24 mouse cellular contexts compared by ENCODE assay signal in the genomic region with DNA sequence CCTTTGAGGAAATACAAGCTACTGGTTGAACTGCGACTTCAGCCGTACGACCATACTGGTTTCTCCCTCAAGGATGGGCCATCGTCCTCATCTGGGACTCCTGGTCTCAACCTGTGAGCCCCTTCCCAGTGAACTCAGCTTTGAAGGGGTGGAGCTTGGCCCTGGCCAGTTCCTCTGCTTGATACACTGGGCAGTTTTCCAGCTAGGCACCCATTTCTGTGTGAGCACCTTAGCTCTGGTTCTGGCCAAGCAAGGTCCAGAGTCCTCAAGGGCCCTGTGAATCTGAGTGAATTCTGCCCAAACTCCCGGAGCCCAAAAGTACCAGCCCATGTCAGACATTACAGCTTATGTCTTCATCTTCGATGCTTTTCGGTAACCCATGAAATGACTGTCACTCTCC. TPM values are rescaled to one million over a fixed set of nuclear protein-coding genes. Genes with fewer than 3 reads are reported as not detected.
DNase-seq lines count a peak whose midpoint lies in the region; ATAC-seq lines count a peak whose summit lies in the region.
"Had no signal": no experiment of that assay in that cellular context is flagged by ENCODE, and none has a peak within 500 bp of the region (broad histone marks: within the 10 kb centered on the region; RNA-seq: fewer than 3 reads in every experiment).

No protein-coding gene starts in this region.

- H3K4me2 ChIP-seq in kidney, embryonic 15.5 days: no peak overlapping the region
- H3K4me2 ChIP-seq in kidney, embryonic 16.5 days (replicated peaks; ENCODE audit: low read depth, low read length): no peak overlapping the region
- H3K4me2 ChIP-seq: heart, embryonic 12.5 days; heart, embryonic 15.5 days; hindbrain, embryonic 14.5 days had no signal

- H3K27ac ChIP-seq in kidney, embryonic 15.5 days: no peak overlapping the region
- no peak overlapping the region for H3K27ac ChIP-seq in kidney, embryonic 16.5 days (ENCODE audit: low read length)
- H3K27ac ChIP-seq: heart, embryonic 15.5 days; hindbrain, embryonic 10.5 days; hindbrain, embryonic 14.5 days; hindbrain, postnatal 0 days had no signal

- no peak overlapping the region for H3K4me3 ChIP-seq in kidney, embryonic 15.5 days (replicated peaks)
- H3K4me3 ChIP-seq in kidney, embryonic 16.5 days (ENCODE audit: low read length): no peak overlapping the region
- H3K4me3 ChIP-seq: heart, embryonic 12.5 days; heart, embryonic 15.5 days; hindbrain, embryonic 10.5 days had no signal

- H3K4me1 ChIP-seq in kidney, embryonic 15.5 days: peaks cover 38% of the 10 kb centered on the region
- peaks cover 24% of the 10 kb centered on the region for H3K4me1 ChIP-seq in kidney, embryonic 16.5 days (ENCODE audit: insufficient read depth, low read length)

- no peaks in the 10 kb centered on the region; the same call in 1 of the 2 replicates for H3K36me3 ChIP-seq in kidney, embryonic 15.5 days
- no peaks in the 10 kb centered on the region for H3K36me3 ChIP-seq in kidney, embryonic 16.5 days (ENCODE audit: insufficient read depth, low read length)
- H3K36me3 ChIP-seq: heart, embryonic 12.5 days; heart, embryonic 15.5 days had no signal

- DNase-seq in kidney, adult 11 months: peak; percentile 80
- DNase-seq in kidney, adult 8-10 months: peak; percentile 81 to 82
- peak; percentile 82 to 88 for DNase-seq in kidney, postnatal 36 days
- DNase-seq: adrenal gland, postnatal 10 days; adrenal gland, postnatal 36 days; cerebellum, adult 18-20 months; cerebellum, adult 9-10 months; forebrain, postnatal 0 days; gastrocnemius, postnatal 25 days; heart, adult 18-20 months; heart, postnatal 10 days; heart, postnatal 36 days had no signal

- no peaks in the 10 kb centered on the region for H3K9me3 ChIP-seq in kidney, embryonic 15.5 days (replicated peaks)
- H3K9me3 ChIP-seq in kidney, embryonic 16.5 days (ENCODE audit: low read length): no peaks in the 10 kb centered on the region
- H3K9me3 ChIP-seq: heart, embryonic 12.5 days; heart, embryonic 15.5 days had no signal

- H3K9ac ChIP-seq in kidney, embryonic 15.5 days: no peak overlapping the region
- H3K9ac ChIP-seq in kidney, embryonic 16.5 days (replicated peaks; ENCODE audit: low read length): no peak overlapping the region
- H3K9ac ChIP-seq: forebrain, postnatal 0 days; heart, embryonic 12.5 days; heart, embryonic 15.5 days; hindbrain, embryonic 14.5 days had no signal

- 90% methylated on average over 7 of the region's 7 CpGs for WGBS in kidney, embryonic 15.5 days
- WGBS in kidney, embryonic 16.5 days: 82% methylated on average over 7 of the region's 7 CpGs

- no peak for ATAC-seq in kidney, embryonic 15.5 days (replicated peaks; ENCODE audit: low FRiP score)
- no peak for ATAC-seq in kidney, embryonic 16.5 days (ENCODE audit: low FRiP score, low TSS enrichment)
- ATAC-seq in erythroblast, adult 5-6 weeks (replicated peaks; ENCODE audit: low FRiP score, poor library complexity, severe bottlenecking): no peak
- ATAC-seq: activated CD4-positive, CD25-positive, alpha-beta regulatory T cell, adult 4 months; forebrain, embryonic 14.5 days; forebrain, postnatal 0 days; hindbrain, postnatal 0 days had no signal

- H3K27me3 ChIP-seq in kidney, embryonic 15.5 days: no peaks in the 10 kb centered on the region
- H3K27me3 ChIP-seq in kidney, embryonic 16.5 days (ENCODE audit: insufficient read depth, low read length): no peaks in the 10 kb centered on the region

RNA-seq across cellular contexts. Expression of a gene that starts 20.4 kb away (rescaled TPM):
- polyA plus RNA-seq in kidney, embryonic 15.5 days (2015; fragmentation: Nextera tagmentation; extraction: Ambion mirVana): 0.49 and 0.84 TPM in 2 replicates
- polyA plus RNA-seq in kidney, embryonic 16.5 days (2015; fragmentation: Nextera tagmentation; extraction: Ambion mirVana): 0.75 and 1.3 TPM in 2 replicates
- not detected in 2 replicates for total RNA-seq in erythroblast, adult 5-6 weeks (2015; ENCODE audit: low replicate concordance)
- not detected in 2 replicates for total RNA-seq in erythroblast, adult 5-6 weeks (2017; ENCODE audit: low replicate concordance)
- total RNA-seq: gastrocnemius, adult 8-10 months; gastrocnemius, postnatal 25 days; heart, adult 18-20 months; heart, postnatal 10 days; heart, postnatal 36 days; hindbrain, postnatal 0 days had no signal
- polyA plus RNA-seq: activated CD4-positive, CD25-positive, alpha-beta regulatory T cell, adult 4 months; embryonic facial prominence, embryonic 11.5 days; forebrain, embryonic 14.5 days had no signal

RNA-seq across cellular contexts. Expression of a gene that starts 55.4 kb away (rescaled TPM):
- 0.83 and 0.85 TPM in 2 replicates for polyA plus RNA-seq in kidney, embryonic 15.5 days (2015; fragmentation: Nextera tagmentation; extraction: Ambion mirVana)
- polyA plus RNA-seq in kidney, embryonic 16.5 days (2015; fragmentation: Nextera tagmentation; extraction: Ambion mirVana): 1.0 and 1.1 TPM in 2 replicates
- total RNA-seq in erythroblast, adult 5-6 weeks (2015; ENCODE audit: low replicate concordance): not detected in 2 replicates
- not detected in 2 replicates for total RNA-seq in erythroblast, adult 5-6 weeks (2017; ENCODE audit: low replicate concordance)
- polyA plus RNA-seq: activated CD4-positive, CD25-positive, alpha-beta regulatory T cell, adult 4 months; heart, embryonic 12.5 days had no signal
